Mouse (Mus musculus): ENCODE results near the gene Cltrn. TPM values are rescaled to one million over a fixed set of nuclear protein-coding genes. Genes with fewer than 3 reads are reported as not detected.

The Cltrn gene
- 0.21 and 0.52 TPM in 2 replicates for polyA plus RNA-seq (2016; fragmentation: Nextera tagmentation; extraction: Ambion mirVana)

DNA sequence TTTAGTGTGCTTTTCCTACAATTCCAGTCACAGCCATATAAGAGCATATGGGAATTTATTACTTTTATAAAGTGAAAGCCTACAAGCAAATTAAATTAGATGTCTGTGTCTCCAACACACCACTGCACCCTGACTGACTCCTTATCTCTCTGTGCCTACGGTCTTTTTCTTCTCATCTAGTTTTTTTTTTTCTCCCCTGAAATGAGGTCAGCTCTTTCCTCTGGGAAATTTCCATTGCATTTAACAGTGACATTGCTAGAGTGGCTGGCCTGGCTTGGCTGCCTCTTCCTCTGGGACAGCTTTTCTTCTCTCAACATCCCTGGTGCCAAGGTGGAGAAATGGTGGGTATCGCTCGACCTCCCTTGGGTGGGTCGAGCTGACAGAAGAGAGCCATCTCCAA is at the start of gene Cltrn:
Gene Cltrn (plus strand): TSS at position 249 of the 400 bp plus-strand sequence.
- H3K27ac ChIP-seq: no peak within 1 kb of the TSS
- no peaks in the 10 kb centered on the region for H3K36me3 ChIP-seq
- no peaks in the 10 kb centered on the region for H3K4me1 ChIP-seq (replicated peaks)
- no peak within 1 kb of the TSS for H3K4me3 ChIP-seq
- DNase-seq (ENCODE audit: low spot score): no peak
- H3K9me3 ChIP-seq: no peaks in the 10 kb centered on the region
- 94% methylated on average over 4 of the region's 4 CpGs for whole genome bisulfite sequencing
- H3K27me3 ChIP-seq (ENCODE audit: insufficient read depth, poor library complexity, severe bottlenecking): peaks cover 55% of the 10 kb centered on the region

DNA sequence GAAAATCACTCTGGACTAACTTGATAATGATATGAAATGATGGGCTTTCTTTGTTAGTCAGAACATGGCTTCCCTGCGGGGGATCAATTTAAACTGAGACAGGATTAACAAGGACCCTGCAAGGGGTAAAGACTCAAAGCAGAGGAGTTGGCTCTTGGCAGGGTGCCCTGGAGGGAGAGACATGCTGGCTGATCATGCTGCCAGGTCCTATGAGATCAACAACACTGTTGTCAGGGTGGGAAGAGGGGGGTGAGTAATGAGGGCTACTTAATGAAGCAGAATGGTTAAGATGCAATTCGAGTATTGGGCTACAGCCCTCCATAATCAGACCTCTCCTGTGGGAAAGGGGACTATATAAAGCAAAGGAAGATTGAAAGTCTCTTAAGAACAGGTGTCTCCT is 49.7 kb upstream of the Cltrn start:
- Histone ChIP-seq H3K27me3 (ENCODE audit: insufficient read depth, poor library complexity, severe bottlenecking) (peaks cover 47% of the 10 kb centered on the region), H3K4me1 (replicated peaks) (no peaks in the 10 kb centered on the region), H3K9me3 (no peaks in the 10 kb centered on the region), H3K27ac (no peak overlapping the region), H3K36me3 (no peaks in the 10 kb centered on the region), H3K4me3 (no peak overlapping the region)
- DNase-seq (ENCODE audit: low spot score): no peak
- WGBS: 40% methylated on average over 2 of the region's 2 CpGs

DNA sequence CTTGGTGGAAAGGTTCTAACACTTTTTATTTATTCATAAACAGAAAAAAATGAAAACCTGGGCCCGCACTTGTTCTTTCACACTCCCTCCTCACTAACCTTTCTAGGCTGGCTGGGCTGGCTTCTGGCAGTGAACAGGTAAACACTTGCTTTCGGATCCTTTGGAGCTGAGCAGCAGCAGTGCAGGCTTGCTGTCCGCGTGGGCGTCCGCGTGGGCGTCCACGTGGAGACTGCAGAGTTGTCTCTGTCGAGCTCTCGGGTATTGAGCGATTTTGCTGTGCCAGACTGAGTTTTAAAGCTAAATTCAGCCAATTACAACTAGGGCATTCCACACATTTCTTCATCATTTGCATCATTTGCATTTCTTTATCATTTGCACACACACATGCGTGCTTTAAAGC is 46.6 kb upstream of the Cltrn start:
- no peak for DNase-seq (ENCODE audit: low spot score)
- Histone ChIP-seq H3K4me3 (no peak overlapping the region), H3K27me3 (ENCODE audit: insufficient read depth, poor library complexity, severe bottlenecking) (peaks cover 42% of the 10 kb centered on the region), H3K36me3 (no peaks in the 10 kb centered on the region), H3K9me3 (no peaks in the 10 kb centered on the region), H3K4me1 (replicated peaks) (no peaks in the 10 kb centered on the region), H3K27ac (no peak overlapping the region)
- WGBS: 70% methylated on average over 13 of the region's 13 CpGs

DNA sequence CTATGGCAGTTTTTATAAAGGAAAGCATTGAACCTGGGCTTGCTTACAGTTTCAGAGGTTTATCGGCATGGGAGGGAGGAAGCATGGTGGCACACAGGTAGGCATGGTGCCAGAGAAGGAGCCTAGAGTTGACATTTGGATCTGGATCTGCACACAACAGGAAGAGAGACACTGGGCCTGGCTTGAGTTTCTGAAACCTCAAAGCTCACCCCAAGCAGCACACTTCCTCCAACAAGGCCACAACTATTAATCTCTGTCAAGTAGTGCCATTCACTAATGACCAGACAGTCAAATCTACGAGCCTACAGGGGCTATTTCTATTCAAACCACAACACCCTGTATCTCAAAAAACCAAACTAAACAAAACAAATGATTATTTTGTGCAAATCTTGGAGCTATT is 41.9 kb upstream of the Cltrn start:
- no peaks in the 10 kb centered on the region for H3K36me3 ChIP-seq
- 75% methylated on average over 2 of the region's 2 CpGs for WGBS
- DNase-seq (ENCODE audit: low spot score): no peak
- no peak overlapping the region for H3K4me3 ChIP-seq
- H3K27me3 ChIP-seq (ENCODE audit: insufficient read depth, poor library complexity, severe bottlenecking): peaks cover 16% of the 10 kb centered on the region
- H3K27ac ChIP-seq: no peak overlapping the region
- no peaks in the 10 kb centered on the region for H3K4me1 ChIP-seq (replicated peaks)
- H3K9me3 ChIP-seq: no peaks in the 10 kb centered on the region

DNA sequence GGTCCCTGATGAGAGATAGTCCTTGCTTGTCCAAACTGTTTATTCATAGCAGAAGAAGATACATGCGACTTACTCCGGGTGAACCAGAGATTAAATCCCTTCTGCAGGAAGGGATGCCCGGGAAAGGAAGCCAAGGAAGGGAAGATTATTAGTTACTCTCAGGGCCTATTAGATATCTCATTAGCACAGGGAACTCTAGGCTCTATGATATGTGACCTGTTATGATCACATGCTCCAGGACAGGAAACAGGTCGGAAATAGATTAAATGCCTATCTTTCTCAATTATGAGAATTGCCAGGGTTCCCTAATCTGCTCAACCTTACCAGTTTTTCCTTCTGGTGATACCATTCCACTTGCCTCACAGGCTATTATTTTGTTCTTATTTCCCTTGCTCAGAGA is 32.9 kb upstream of the Cltrn start:
- Histone ChIP-seq H3K4me3 (no peak overlapping the region), H3K36me3 (no peaks in the 10 kb centered on the region), H3K4me1 (replicated peaks) (peaks cover 6% of the 10 kb centered on the region; the same call in 1 of the 2 replicates), H3K27me3 (ENCODE audit: insufficient read depth, poor library complexity, severe bottlenecking) (peaks cover 25% of the 10 kb centered on the region), H3K27ac (no peak overlapping the region), H3K9me3 (no peaks in the 10 kb centered on the region)
- DNase-seq (ENCODE audit: low spot score): no peak
- WGBS: 89% methylated on average over 4 of the region's 4 CpGs

DNA sequence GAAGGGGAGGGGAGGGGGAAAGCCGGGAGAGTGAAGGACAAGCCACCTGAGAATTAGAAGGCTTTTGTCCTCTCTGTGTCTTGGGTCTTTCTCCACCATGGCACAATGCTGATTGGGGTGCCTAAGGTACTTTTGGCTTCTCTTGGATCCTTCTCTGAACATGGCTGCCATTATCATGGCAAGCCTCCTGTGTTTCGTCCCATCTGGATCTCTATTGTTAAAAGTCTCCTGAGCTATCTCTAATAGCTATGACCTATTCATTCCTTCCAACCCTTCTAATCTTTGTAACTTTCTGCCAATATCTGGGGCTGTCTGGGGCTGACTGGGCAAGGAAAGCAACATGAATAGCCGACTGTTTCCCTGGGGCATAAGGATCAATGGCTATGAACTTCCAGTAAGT is 30.1 kb upstream of the Cltrn start:
- peaks cover 6% of the 10 kb centered on the region; the same call in 1 of the 2 replicates for H3K4me1 ChIP-seq (replicated peaks)
- H3K27me3 ChIP-seq (ENCODE audit: insufficient read depth, poor library complexity, severe bottlenecking): peaks cover 46% of the 10 kb centered on the region
- WGBS: 81% methylated on average over 3 of the region's 3 CpGs
- no peaks in the 10 kb centered on the region for H3K9me3 ChIP-seq
- no peak overlapping the region for H3K4me3 ChIP-seq
- H3K36me3 ChIP-seq: no peaks in the 10 kb centered on the region
- DNase-seq (ENCODE audit: low spot score): no peak
- H3K27ac ChIP-seq: no peak overlapping the region

DNA sequence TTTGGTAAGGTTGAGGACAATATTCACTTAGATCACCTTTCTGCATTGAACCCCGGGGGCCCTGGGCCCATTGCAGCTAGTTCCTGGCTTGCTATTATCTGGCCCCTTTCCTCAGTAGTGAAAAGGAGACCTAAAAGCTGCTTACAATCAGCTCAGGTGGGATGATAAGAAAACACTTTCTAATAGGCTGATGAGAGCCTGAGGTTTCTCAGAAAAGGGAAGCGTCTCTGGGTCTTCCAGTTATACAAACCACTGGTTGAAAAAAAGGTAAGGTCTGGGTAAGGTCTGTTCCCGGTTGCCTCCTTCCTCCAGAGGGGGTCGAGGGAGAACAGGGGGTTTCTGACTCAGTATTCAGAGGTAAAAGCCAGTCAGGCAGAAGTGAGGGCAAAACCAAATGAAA is 29.6 kb upstream of the Cltrn start:
- Histone ChIP-seq H3K4me1 (replicated peaks) (peaks cover 6% of the 10 kb centered on the region; the same call in 1 of the 2 replicates), H3K27me3 (ENCODE audit: insufficient read depth, poor library complexity, severe bottlenecking) (peaks cover 48% of the 10 kb centered on the region), H3K27ac (no peak overlapping the region), H3K36me3 (no peaks in the 10 kb centered on the region), H3K9me3 (no peaks in the 10 kb centered on the region), H3K4me3 (no peak overlapping the region)
- no peak for DNase-seq (ENCODE audit: low spot score)
- 67% methylated on average over 4 of the region's 4 CpGs for WGBS

DNA sequence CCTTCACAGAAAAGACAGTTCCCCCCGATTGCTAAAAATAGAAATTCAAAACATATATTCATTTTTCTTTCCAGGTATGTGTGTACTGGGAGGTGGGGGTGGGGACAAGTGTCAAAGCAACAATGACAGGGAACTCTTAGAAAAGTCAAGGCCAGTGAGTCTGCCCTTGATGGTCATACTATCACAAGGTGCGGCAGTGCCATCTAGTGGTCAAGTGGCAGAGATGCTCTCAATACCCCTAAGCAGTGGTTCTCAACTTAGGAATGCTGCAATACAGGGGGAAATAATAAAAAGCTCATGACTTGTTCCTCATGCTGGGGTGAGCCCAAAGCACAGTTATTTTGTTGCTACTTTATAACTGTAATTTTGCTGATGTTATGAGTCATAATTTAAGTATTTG is 22.4 kb upstream of the Cltrn start:
- Histone ChIP-seq H3K27me3 (ENCODE audit: insufficient read depth, poor library complexity, severe bottlenecking) (peaks cover 21% of the 10 kb centered on the region), H3K36me3 (peaks cover 6% of the 10 kb centered on the region), H3K9me3 (no peaks in the 10 kb centered on the region), H3K27ac (no peak overlapping the region), H3K4me1 (replicated peaks) (no peaks in the 10 kb centered on the region), H3K4me3 (no peak overlapping the region)
- DNase-seq (ENCODE audit: low spot score): peak; percentile 46
- 16% methylated on average over 2 of the region's 2 CpGs for WGBS

DNA sequence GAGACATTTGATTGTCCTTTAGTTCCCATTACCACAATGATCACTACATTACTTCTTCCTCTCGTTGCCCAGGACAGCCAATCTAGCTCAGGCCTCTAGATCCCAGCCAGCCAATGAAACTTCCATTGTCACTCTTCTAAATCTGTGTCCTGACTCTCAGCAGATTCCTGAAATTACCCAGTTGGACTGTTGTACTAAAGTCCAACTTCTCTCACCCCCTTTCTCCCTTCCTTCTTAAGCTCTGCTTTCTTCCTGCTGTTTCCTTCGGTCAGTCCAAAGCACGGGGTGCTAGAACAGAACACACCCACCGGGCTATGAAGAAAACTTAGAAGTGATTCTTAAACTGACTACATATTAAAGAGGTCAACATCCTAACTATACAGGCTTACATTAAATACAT is 19.7 kb upstream of the Cltrn start:
- no peaks in the 10 kb centered on the region for H3K9me3 ChIP-seq
- H3K36me3 ChIP-seq: peaks cover 33% of the 10 kb centered on the region
- no peak overlapping the region for H3K27ac ChIP-seq
- H3K27me3 ChIP-seq (ENCODE audit: insufficient read depth, poor library complexity, severe bottlenecking): peaks cover 6% of the 10 kb centered on the region; the same call in 1 of the 2 replicates
- no peak for DNase-seq (ENCODE audit: low spot score)
- 85% methylated on average over 4 of the region's 4 CpGs for WGBS
- no peak overlapping the region for H3K4me3 ChIP-seq
- H3K4me1 ChIP-seq (replicated peaks): no peaks in the 10 kb centered on the region

DNA sequence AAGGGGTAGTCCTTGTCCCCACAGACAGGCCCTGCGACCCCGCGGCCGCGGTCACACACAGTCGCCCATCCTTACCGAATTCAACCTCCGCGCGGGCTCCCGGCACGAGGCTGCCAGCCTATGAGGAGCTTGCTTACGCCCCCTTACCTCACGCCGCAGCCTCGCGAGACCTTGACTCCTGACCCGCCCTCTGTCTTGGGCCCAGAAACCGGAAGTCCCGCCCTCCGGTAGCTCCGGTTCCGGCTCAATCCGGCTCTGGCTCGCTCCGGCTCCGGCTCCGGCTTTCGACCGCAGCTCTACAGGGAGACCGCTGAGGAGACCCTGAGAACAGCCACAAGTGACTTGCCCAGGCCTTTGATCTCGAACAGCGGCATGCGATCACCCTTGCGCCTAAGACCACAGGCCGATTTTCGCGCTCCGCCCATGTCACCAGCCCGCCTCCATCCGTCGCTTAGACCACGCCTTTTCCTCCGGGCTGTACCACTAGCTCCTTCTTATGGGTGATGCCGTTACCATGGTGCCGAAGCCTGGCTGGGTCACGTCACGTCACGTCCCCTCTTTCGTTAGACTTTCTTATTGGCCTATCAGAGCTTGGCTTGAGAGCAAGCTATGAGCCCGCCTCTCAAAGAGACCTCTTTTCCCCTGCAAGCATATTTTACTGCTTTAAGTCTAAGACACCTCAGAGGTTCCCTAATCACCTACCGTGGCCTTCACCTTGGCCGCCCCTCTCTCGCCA is 12.4 kb upstream of the Cltrn start, which contains the start of gene Siah1b:
Gene Siah1b (minus strand): TSS at position 454 of the 736 bp plus-strand sequence.
- Histone ChIP-seq H3K36me3 (peaks cover 32% of the 10 kb centered on the region), H3K9me3 (no peaks in the 10 kb centered on the region), H3K27ac (peak within 1 kb of the TSS; percentile 96), H3K4me1 (replicated peaks) (peaks cover 6% of the 10 kb centered on the region; the same call in 1 of the 2 replicates), H3K27me3 (ENCODE audit: insufficient read depth, poor library complexity, severe bottlenecking) (peaks cover 18% of the 10 kb centered on the region), H3K4me3 (peak within 1 kb of the TSS; percentile 62)
- DNase-seq (ENCODE audit: low spot score): peak; percentile 89
- WGBS: 29% methylated on average over 54 of the region's 54 CpGs

DNA sequence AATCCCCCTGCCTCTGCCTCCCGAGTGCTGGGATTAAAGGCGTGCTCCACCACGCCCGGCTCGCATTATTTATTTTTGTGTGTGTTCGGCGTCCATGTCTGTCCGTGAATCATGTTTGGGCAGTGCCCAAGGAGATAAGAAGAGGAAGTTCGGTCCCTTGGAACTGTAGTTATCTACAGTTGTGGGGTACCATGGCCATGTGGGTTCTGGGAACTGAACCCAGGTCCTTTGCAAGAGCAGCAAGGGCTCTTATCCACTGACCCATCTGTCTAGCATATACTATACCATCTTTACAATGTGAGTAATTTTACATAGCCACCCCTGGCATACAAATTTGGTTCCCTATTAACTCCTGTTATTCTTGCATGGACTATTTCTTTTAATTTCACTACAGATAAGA is 6.6 kb upstream of the Cltrn start:
- no peaks in the 10 kb centered on the region for H3K4me1 ChIP-seq (replicated peaks)
- no peak overlapping the region for H3K27ac ChIP-seq
- no peak overlapping the region for H3K4me3 ChIP-seq
- WGBS: 88% methylated on average over 9 of the region's 9 CpGs
- no peaks in the 10 kb centered on the region for H3K9me3 ChIP-seq
- no peaks in the 10 kb centered on the region for H3K36me3 ChIP-seq
- H3K27me3 ChIP-seq (ENCODE audit: insufficient read depth, poor library complexity, severe bottlenecking): peaks cover 8% of the 10 kb centered on the region
- DNase-seq (ENCODE audit: low spot score): no peak

DNA sequence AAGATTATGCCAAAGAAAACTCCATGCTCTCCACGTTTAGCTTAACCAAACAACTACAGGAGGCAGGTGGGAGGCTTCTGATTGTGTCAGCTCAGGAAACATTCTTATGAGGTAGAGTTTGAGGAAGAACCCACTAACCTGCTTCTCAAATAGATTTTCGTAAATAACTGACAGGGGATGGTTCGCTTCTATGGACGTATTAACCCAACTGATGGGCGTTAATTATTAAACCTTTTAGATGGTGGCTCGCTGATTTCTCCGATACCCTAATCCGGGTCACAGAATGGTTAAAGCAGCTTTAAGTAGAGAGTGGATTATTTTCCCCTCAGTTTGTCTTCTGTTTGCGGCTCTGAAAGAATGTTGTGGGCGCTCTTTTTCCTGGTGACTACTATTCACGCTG is 1.3 kb downstream of the Cltrn start:
- no peak for DNase-seq (ENCODE audit: low spot score)

DNA sequence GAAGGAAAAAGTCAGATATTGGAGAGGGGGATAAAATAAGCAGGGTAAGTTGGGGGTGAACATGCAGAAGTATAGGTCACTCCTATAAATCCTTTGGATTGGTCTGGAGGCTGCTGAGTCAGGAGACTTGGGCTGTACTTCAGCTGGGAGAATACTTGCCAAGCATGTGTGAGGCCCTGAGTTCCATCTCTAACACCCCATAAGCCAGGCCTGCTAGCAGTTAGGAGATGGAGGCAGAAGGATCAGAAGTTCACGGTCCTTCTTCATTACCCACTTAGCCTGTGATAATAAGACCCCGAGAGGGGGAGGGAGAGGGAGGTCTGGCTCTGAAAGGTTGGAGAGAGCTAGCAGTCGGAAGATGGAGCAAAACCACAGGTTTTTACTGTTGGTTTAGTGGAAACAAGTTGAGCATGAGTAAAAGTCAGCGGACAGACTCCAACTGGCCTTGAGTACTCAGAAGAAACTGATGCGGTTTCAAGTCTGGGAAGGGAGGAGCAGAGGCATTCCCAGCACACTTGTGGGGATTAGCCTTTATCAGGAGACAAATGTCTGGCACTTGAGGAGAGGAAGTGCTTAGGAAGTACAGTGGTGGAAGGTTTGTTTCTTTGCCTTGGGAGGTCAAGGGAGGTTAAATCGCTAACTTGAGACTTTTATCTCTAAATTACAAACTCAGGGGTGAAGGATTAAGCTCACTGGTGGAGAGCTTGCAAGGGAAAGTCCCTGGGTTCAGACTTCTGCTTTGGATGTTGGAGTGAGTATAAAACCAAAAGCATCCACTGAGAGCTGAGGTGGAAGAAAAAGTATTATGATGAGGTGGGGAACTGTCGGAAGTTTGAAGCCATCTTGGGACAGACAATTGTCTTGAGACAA is 3.9 kb downstream of the Cltrn start:
- 63% methylated on average over 7 of the region's 7 CpGs for WGBS
- no peaks in the 10 kb centered on the region for H3K9me3 ChIP-seq

More for the DNA sequence above, 1.3 kb downstream of the Cltrn start:
- Histone ChIP-seq H3K4me1 (replicated peaks) (no peaks in the 10 kb centered on the region), H3K27me3 (ENCODE audit: insufficient read depth, poor library complexity, severe bottlenecking) (peaks cover 57% of the 10 kb centered on the region), H3K9me3 (no peaks in the 10 kb centered on the region), H3K27ac (no peak overlapping the region), H3K36me3 (no peaks in the 10 kb centered on the region), H3K4me3 (no peak overlapping the region)
- 84% methylated on average over 11 of the region's 11 CpGs for WGBS

More for the DNA sequence above, 3.9 kb downstream of the Cltrn start:
- no peaks in the 10 kb centered on the region for H3K36me3 ChIP-seq
- no peak overlapping the region for H3K27ac ChIP-seq
- peaks cover 61% of the 10 kb centered on the region for H3K27me3 ChIP-seq (ENCODE audit: insufficient read depth, poor library complexity, severe bottlenecking)
- H3K4me1 ChIP-seq (replicated peaks): no peaks in the 10 kb centered on the region
- no peak overlapping the region for H3K4me3 ChIP-seq
- no peak for DNase-seq (ENCODE audit: low spot score)

Data from hindbrain, embryonic 10.5 days (tissue).